Mouse (Mus musculus): Measurements from ENCODE around the gene Ccdc172. TPM values are rescaled to one million over a fixed set of nuclear protein-coding genes. Genes with fewer than 3 reads are reported as not detected.

Ccdc172 gene
- polyA plus RNA-seq, 1 experiment from 2014 or later = not detected

- Histone ChIP-seq H3K4me2 (no peak overlapping the region), H3K36me3 (no peaks in the 10 kb centered on the region), H3K27ac (no peak overlapping the region), H3K4me1 (peaks cover 3% of the 10 kb centered on the region; the same call in 1 of the 2 replicates), H3K4me3 (no peak overlapping the region), H3K27me3 (no peaks in the 10 kb centered on the region), H3K9me3 (no peaks in the 10 kb centered on the region), H3K9ac (no peak overlapping the region)
- 61% methylated on average over 12 of the region's 12 CpGs for WGBS
- ATAC-seq (ENCODE audit: insufficient number of reproducible peaks, low FRiP score, low TSS enrichment, low read depth) = no peak
These were observed 13.9 kb downstream of the Ccdc172 start for GRCm38 (mm10) chr19:58525457-58526239.

- Histone ChIP-seq H3K9me3 (no peaks in the 10 kb centered on the region), H3K9ac (no peak overlapping the region), H3K36me3 (no peaks in the 10 kb centered on the region), H3K4me2 (no peak overlapping the region), H3K4me1 (no peaks in the 10 kb centered on the region), H3K4me3 (no peak overlapping the region), H3K27ac (no peak overlapping the region), H3K27me3 (no peaks in the 10 kb centered on the region)
- no peak for ATAC-seq (ENCODE audit: insufficient number of reproducible peaks, low FRiP score, low TSS enrichment, low read depth)
- 78% methylated on average over 3 of the region's 3 CpGs for WGBS
These were observed 21.3 kb downstream of the Ccdc172 start for GRCm38 (mm10) chr19:58533077-58533476.

- Histone ChIP-seq H3K27ac (no peak overlapping the region), H3K4me3 (no peak overlapping the region), H3K4me1 (no peaks in the 10 kb centered on the region), H3K27me3 (no peaks in the 10 kb centered on the region), H3K9ac (no peak overlapping the region), H3K4me2 (no peak overlapping the region), H3K36me3 (no peaks in the 10 kb centered on the region), H3K9me3 (no peaks in the 10 kb centered on the region)
- no peak for ATAC-seq (ENCODE audit: insufficient number of reproducible peaks, low FRiP score, low TSS enrichment, low read depth)
- 62% methylated on average over 10 of the region's 10 CpGs for WGBS
These were observed 24.9 kb downstream of the Ccdc172 start for GRCm38 (mm10) chr19:58536691-58537090.

GRCm38 (mm10) chr19:58540396-58540795 is 28.6 kb downstream of the Ccdc172 start:
- no peaks in the 10 kb centered on the region for H3K27me3 ChIP-seq
- H3K36me3 ChIP-seq = no peaks in the 10 kb centered on the region
- no peak for ATAC-seq (ENCODE audit: insufficient number of reproducible peaks, low FRiP score, low TSS enrichment, low read depth)
- WGBS = 86% methylated on average over 5 of the region's 5 CpGs
- H3K27ac ChIP-seq = no peak overlapping the region
- H3K9ac ChIP-seq = no peak overlapping the region
- no peaks in the 10 kb centered on the region for H3K4me1 ChIP-seq
- H3K9me3 ChIP-seq = no peaks in the 10 kb centered on the region
- H3K4me3 ChIP-seq = no peak overlapping the region
- H3K4me2 ChIP-seq = no peak overlapping the region

GRCm38 (mm10) chr19:58548367-58548766 is 36.6 kb downstream of the Ccdc172 start:
- Histone ChIP-seq H3K9ac (no peak overlapping the region), H3K27me3 (0 out of 2 replicates have a peak, but pooled peaks cover 3% of the 10 kb centered on the region), H3K4me2 (no peak overlapping the region), H3K4me3 (no peak overlapping the region), H3K9me3 (no peaks in the 10 kb centered on the region), H3K36me3 (no peaks in the 10 kb centered on the region), H3K27ac (no peak overlapping the region), H3K4me1 (no peaks in the 10 kb centered on the region)
- ATAC-seq (ENCODE audit: insufficient number of reproducible peaks, low FRiP score, low TSS enrichment, low read depth) = no peak
- 43% methylated on average over 4 of the region's 4 CpGs for WGBS

GRCm38 (mm10) chr19:58550489-58550888 is 38.7 kb downstream of the Ccdc172 start:
- Histone ChIP-seq H3K27me3 (0 out of 2 replicates have a peak, but pooled peaks cover 3% of the 10 kb centered on the region), H3K36me3 (no peaks in the 10 kb centered on the region), H3K4me2 (no peak overlapping the region), H3K4me1 (no peaks in the 10 kb centered on the region), H3K27ac (no peak overlapping the region), H3K9me3 (no peaks in the 10 kb centered on the region), H3K4me3 (no peak overlapping the region), H3K9ac (no peak overlapping the region)
- ATAC-seq (ENCODE audit: insufficient number of reproducible peaks, low FRiP score, low TSS enrichment, low read depth) = no peak
- WGBS = 46% methylated on average over 1 of the region's 1 CpGs

GRCm38 (mm10) chr19:58550916-58551315 is 39.1 kb downstream of the Ccdc172 start:
- Histone ChIP-seq H3K9me3 (no peaks in the 10 kb centered on the region), H3K9ac (no peak overlapping the region), H3K27ac (no peak overlapping the region), H3K4me3 (no peak overlapping the region), H3K4me2 (no peak overlapping the region), H3K36me3 (no peaks in the 10 kb centered on the region), H3K27me3 (0 out of 2 replicates have a peak, but pooled peaks cover 3% of the 10 kb centered on the region), H3K4me1 (no peaks in the 10 kb centered on the region)
- WGBS = 79% methylated on average over 3 of the region's 3 CpGs
- no peak for ATAC-seq (ENCODE audit: insufficient number of reproducible peaks, low FRiP score, low TSS enrichment, low read depth)

GRCm38 (mm10) chr19:58554974-58555373 is 43.2 kb downstream of the Ccdc172 start:
- ATAC-seq (ENCODE audit: insufficient number of reproducible peaks, low FRiP score, low TSS enrichment, low read depth) = no peak

GRCm38 (mm10) chr19:58558352-58558751 is 46.6 kb downstream of the Ccdc172 start:
- Histone ChIP-seq H3K27me3 (no peaks in the 10 kb centered on the region), H3K4me3 (no peak overlapping the region), H3K36me3 (no peaks in the 10 kb centered on the region), H3K4me1 (no peaks in the 10 kb centered on the region), H3K9ac (no peak overlapping the region), H3K4me2 (no peak overlapping the region), H3K9me3 (no peaks in the 10 kb centered on the region), H3K27ac (no peak overlapping the region)
- no peak for ATAC-seq (ENCODE audit: insufficient number of reproducible peaks, low FRiP score, low TSS enrichment, low read depth)
- WGBS = 46% methylated on average over 5 of the region's 5 CpGs

More at GRCm38 (mm10) chr19:58554974-58555373, 43.2 kb downstream of the Ccdc172 start:
- no peak overlapping the region for H3K4me2 ChIP-seq
- 83% methylated on average over 2 of the region's 2 CpGs for WGBS
- no peaks in the 10 kb centered on the region for H3K36me3 ChIP-seq
- H3K27ac ChIP-seq = no peak overlapping the region
- H3K9me3 ChIP-seq = no peaks in the 10 kb centered on the region
- H3K27me3 ChIP-seq = 0 out of 2 replicates have a peak, but pooled peaks cover 3% of the 10 kb centered on the region
- H3K9ac ChIP-seq = no peak overlapping the region
- H3K4me3 ChIP-seq = no peak overlapping the region
- H3K4me1 ChIP-seq = no peaks in the 10 kb centered on the region

GRCm38 (mm10) chr19:58562301-58562815 is 50.6 kb downstream of the Ccdc172 start:
- 91% methylated on average over 7 of the region's 7 CpGs for WGBS
- no peaks in the 10 kb centered on the region for H3K36me3 ChIP-seq
- H3K9me3 ChIP-seq = no peaks in the 10 kb centered on the region
- ATAC-seq (ENCODE audit: insufficient number of reproducible peaks, low FRiP score, low TSS enrichment, low read depth) = no peak
- no peak overlapping the region for H3K9ac ChIP-seq
- no peak overlapping the region for H3K4me3 ChIP-seq
- H3K4me2 ChIP-seq = no peak overlapping the region
- H3K4me1 ChIP-seq = no peaks in the 10 kb centered on the region
- H3K27me3 ChIP-seq = no peaks in the 10 kb centered on the region
- no peak overlapping the region for H3K27ac ChIP-seq

- no peaks in the 10 kb centered on the region for H3K4me1 ChIP-seq
- no peak for ATAC-seq (ENCODE audit: insufficient number of reproducible peaks, low FRiP score, low TSS enrichment, low read depth)
- no peak overlapping the region for H3K4me2 ChIP-seq
- H3K27me3 ChIP-seq = no peaks in the 10 kb centered on the region
- WGBS = 76% methylated on average over 2 of the region's 2 CpGs
- no peak overlapping the region for H3K27ac ChIP-seq
- H3K9ac ChIP-seq = no peak overlapping the region
- H3K4me3 ChIP-seq = no peak overlapping the region
- H3K9me3 ChIP-seq = no peaks in the 10 kb centered on the region
- H3K36me3 ChIP-seq = no peaks in the 10 kb centered on the region
These were observed 59.8 kb downstream of the Ccdc172 start for GRCm38 (mm10) chr19:58571566-58571965.

- no peaks in the 10 kb centered on the region for H3K27me3 ChIP-seq
- no peak for ATAC-seq (ENCODE audit: insufficient number of reproducible peaks, low FRiP score, low TSS enrichment, low read depth)
- H3K27ac ChIP-seq = no peak overlapping the region
- H3K4me2 ChIP-seq = no peak overlapping the region
- WGBS = 56% methylated on average over 11 of the region's 11 CpGs
- no peaks in the 10 kb centered on the region for H3K4me1 ChIP-seq
- no peak overlapping the region for H3K9ac ChIP-seq
- H3K4me3 ChIP-seq = no peak overlapping the region
- H3K9me3 ChIP-seq = no peaks in the 10 kb centered on the region
- H3K36me3 ChIP-seq = no peaks in the 10 kb centered on the region
These were observed 60.8 kb downstream of the Ccdc172 start for GRCm38 (mm10) chr19:58572429-58573071.
